Comparison of ENCODE assay signal across 23 mouse cellular contexts in the genomic region with DNA sequence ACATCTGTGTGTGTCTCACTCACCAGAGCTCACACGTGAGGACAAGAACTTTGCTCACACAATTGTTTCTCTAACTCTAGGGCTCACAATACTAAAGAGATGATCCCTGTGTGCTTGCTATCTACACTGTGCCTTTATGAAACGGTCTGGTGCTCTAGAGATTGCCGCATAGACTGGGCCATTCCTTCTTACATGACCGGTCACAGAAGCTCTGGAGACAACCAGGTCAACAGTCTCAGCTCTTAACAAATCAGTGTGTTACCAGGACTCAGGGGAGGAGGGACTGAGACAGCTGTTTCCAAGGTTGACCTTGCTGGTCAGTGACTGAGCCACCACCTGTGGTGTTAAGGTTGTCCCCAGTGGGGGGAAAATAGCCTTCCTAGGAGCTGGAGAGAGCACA.
"Had no signal": no experiment of that assay in that cellular context is flagged by ENCODE, and none has a peak within 500 bp of the region (broad histone marks: within the 10 kb centered on the region; RNA-seq: fewer than 3 reads in every experiment).

No protein-coding gene starts in this region.

- H3K27ac ChIP-seq: hindbrain, embryonic 13.5 days; hindbrain, embryonic 15.5 days; hindbrain, postnatal 0 days; kidney, postnatal 0 days; limb, embryonic 13.5 days; limb, embryonic 15.5 days; liver, embryonic 12.5 days; liver, embryonic 14.5 days had no signal

- H3K9ac ChIP-seq: heart, embryonic 12.5 days; hindbrain, embryonic 13.5 days; hindbrain, embryonic 15.5 days; limb, embryonic 13.5 days; limb, embryonic 15.5 days; liver, embryonic 12.5 days; liver, embryonic 14.5 days had no signal

- DNase-seq: gastrocnemius, postnatal 10 days; gastrocnemius, postnatal 25 days; heart, adult 18-20 months; heart, postnatal 14 days; heart, postnatal 36 days; kidney, adult 18-20 months; kidney, adult 9 months; kidney, postnatal 14 days; kidney, postnatal 36 days; layer of hippocampus, adult 9-11 months; layer of hippocampus, postnatal 36 days; left cerebral cortex, postnatal 4 days had no signal

- H3K4me2 ChIP-seq: heart, embryonic 12.5 days; hindbrain, embryonic 13.5 days; hindbrain, embryonic 15.5 days; limb, embryonic 13.5 days; limb, embryonic 15.5 days; liver, embryonic 12.5 days had no signal

- H3K36me3 ChIP-seq: heart, embryonic 12.5 days; hindbrain, embryonic 13.5 days; hindbrain, embryonic 15.5 days; limb, embryonic 13.5 days; limb, embryonic 15.5 days; liver, embryonic 12.5 days had no signal

- H3K4me3 ChIP-seq: heart, embryonic 12.5 days; hindbrain, embryonic 13.5 days; hindbrain, embryonic 15.5 days; limb, embryonic 13.5 days; limb, embryonic 15.5 days; liver, embryonic 12.5 days had no signal

- ATAC-seq: forebrain, embryonic 16.5 days; hindbrain, postnatal 0 days; intestine, embryonic 16.5 days; liver, embryonic 12.5 days had no signal

- H3K9me3 ChIP-seq: heart, embryonic 12.5 days; hindbrain, embryonic 13.5 days; hindbrain, embryonic 15.5 days; limb, embryonic 13.5 days; limb, embryonic 15.5 days; liver, embryonic 12.5 days had no signal

- H3K27me3 ChIP-seq: heart, embryonic 12.5 days; hindbrain, embryonic 15.5 days; limb, embryonic 15.5 days had no signal
